Mouse (Mus musculus): Measurements from ENCODE around the gene Mipep. TPM values are rescaled to one million over a fixed set of nuclear protein-coding genes. Genes with fewer than 3 reads are reported as not detected.

Gene Mipep
- polyA plus RNA-seq, 1 experiment = 57.8 TPM

DNA sequence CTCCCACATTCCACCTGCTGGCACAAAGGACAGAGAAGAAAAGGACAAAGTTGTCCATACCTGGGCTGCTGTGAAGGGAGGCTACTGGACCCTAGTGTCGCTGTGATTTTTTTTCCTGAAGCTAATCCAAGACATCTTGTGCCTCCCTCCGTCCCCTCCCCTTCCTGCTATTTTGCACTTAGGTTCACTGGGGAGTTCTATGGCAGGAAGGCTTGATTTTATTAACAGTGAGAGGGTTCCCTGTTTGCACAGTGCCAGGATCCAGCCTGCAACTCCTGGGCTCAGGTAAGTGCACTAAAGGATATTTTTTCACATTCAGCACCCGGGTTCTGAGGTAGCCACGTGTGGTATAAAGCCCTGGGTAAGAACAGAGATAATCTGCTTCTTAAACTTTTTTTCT is 16.5 kb upstream of the Mipep start, which contains the start of gene C1qtnf9:
TSS of gene C1qtnf9 (plus strand) at position 251 of the 400 bp plus-strand sequence.
- peak within 1 kb of the TSS; percentile 98 for H3K27ac ChIP-seq (replicated peaks; ENCODE audit: low read depth, low read length)
- peaks cover 24% of the 10 kb centered on the region for H3K4me1 ChIP-seq (ENCODE audit: control insufficient read depth, insufficient read depth, insufficient read length, low read length)
- peak within 1 kb of the TSS; percentile 83 for H3K4me3 ChIP-seq (ENCODE audit: insufficient read depth, low read depth, low read length)

DNA sequence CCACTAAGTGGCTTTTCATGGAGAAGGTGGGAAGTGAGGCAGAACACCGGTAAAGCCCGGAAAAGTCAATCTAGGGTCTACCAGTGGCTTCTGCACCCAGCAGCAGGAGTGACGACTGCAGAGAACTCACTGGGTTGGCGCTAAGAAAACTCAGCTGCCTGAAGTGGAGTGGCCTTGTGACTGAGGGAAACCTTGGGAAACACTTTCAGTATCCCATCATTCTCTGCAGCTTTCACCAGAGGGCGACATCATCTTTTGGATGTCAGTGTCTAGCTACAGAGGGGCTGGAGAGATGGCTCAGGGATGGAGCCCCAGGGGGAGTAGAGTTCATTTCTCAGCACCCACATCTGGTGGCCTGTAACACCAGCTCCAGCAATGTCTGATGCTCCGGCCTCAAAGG is 15.0 kb upstream of the Mipep start:
- peak overlapping the region; percentile 95 for H3K27ac ChIP-seq (replicated peaks; ENCODE audit: low read depth, low read length)
- peaks cover 21% of the 10 kb centered on the region for H3K4me1 ChIP-seq (ENCODE audit: control insufficient read depth, insufficient read depth, insufficient read length, low read length)
- peak overlapping the region; percentile 83 for H3K4me3 ChIP-seq (ENCODE audit: insufficient read depth, low read depth, low read length)

DNA sequence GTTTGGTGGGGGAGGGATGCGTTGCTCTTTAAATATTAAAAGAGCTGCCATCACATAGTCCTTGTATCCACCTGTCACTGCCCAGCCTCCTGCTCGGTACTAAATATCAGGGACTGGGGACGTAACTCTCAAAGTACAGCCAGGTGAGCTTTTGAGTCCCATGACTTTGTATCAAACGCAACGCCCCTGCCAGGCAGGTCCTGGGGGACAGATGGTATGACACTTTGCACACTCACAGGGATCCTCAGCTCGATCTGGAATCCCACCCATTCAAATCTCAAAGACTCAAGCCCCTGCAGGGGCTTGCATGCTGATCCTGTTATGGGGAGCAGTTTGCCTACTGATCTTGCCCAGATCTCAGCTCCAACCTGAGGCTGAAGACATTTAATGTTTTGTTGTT is 13.8 kb upstream of the Mipep start:
- no peak overlapping the region for H3K27ac ChIP-seq (replicated peaks; ENCODE audit: low read depth, low read length)
- peaks cover 12% of the 10 kb centered on the region for H3K4me1 ChIP-seq (ENCODE audit: control insufficient read depth, insufficient read depth, insufficient read length, low read length)
- H3K4me3 ChIP-seq (ENCODE audit: insufficient read depth, low read depth, low read length) = peak overlapping the region; percentile 83

DNA sequence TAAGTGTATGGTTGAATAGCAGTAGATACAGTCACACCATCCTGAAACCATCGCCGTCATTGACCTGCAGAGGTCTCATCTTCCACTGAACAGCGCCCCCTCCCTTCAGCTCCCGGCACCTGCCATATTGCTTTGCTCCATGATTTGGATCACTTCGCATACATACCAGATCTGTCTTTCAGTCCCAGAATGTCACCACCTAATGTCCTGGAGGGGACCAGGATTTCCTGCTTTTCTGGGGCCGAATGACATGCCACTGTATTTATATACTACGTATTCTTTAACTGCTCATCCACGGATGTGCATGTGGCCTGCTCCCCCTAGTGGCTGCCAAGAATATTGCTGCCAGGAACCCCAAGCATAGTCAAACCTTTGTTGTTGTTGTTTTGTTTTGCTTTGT is 13.3 kb upstream of the Mipep start:
- H3K4me3 ChIP-seq (ENCODE audit: insufficient read depth, low read depth, low read length) = peak overlapping the region; percentile 43
- peaks cover 8% of the 10 kb centered on the region for H3K4me1 ChIP-seq (ENCODE audit: control insufficient read depth, insufficient read depth, insufficient read length, low read length)
- H3K27ac ChIP-seq (replicated peaks; ENCODE audit: low read depth, low read length) = no peak overlapping the region

DNA sequence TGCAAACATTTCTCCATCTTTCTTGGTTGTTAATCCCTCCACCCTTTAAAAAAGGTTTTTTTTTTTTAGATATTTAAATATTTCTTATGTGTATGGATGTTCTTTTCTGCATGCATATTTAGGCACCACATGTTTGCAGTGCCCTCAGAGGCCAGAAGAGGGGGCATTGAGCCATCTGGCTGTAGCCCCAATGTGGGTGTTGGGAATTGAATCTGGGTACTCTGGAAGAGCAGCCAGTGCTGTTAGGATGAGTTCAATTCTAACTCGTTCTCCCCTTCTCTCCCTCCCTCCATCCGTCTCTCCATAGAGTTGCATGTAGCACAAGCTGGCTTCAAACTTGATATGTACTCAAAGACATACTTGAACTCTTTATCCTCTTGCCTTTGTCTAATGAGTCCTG is 10.9 kb upstream of the Mipep start:
- H3K4me1 ChIP-seq (ENCODE audit: control insufficient read depth, insufficient read depth, insufficient read length, low read length) = no peaks in the 10 kb centered on the region
- no peak overlapping the region for H3K27ac ChIP-seq (replicated peaks; ENCODE audit: low read depth, low read length)
- H3K4me3 ChIP-seq (ENCODE audit: insufficient read depth, low read depth, low read length) = no peak overlapping the region

DNA sequence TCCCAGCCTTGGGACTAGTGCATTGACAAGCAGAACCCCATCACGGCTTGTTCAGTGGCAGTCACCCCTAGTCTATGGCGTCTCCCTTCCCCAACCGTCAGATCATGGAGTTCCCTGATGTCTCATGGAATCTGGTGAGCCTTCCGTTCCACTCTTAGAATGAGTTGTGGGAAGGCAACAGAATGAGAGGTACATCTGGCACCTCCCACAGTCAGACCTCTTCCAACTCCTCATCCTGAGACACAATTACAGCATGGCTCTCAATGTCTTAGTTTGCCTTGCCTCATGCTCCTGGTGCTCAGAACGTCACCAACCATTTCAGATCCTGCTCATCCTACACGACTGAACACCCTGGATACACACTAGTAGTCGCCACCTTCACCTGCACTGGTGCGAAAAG is 7.9 kb upstream of the Mipep start:
- Histone ChIP-seq H3K27ac (replicated peaks; ENCODE audit: low read depth, low read length) (no peak overlapping the region), H3K4me3 (ENCODE audit: insufficient read depth, low read depth, low read length) (no peak overlapping the region), H3K4me1 (ENCODE audit: control insufficient read depth, insufficient read depth, insufficient read length, low read length) (no peaks in the 10 kb centered on the region)

DNA sequence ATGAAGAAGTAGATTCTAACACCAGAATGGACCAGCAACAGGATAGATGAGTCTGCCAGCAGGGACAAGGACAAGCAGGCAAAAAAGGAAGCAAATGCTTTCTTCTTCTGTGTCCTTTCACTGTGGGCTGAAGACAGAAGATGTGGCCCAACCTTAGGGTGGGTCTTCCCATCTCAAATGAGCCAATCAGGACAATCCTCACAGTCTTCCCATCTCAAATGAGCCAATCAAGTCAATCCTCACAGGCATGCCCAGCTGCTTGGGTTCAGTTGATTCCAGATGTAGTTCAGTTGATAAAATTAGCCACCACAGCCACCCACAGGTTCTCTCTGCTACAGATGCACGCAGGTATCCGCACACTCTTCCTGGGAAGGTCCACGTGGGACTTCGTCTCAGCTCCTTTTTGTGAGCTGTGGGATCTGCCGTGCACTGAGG is 6.9 kb upstream of the Mipep start:
- Histone ChIP-seq H3K4me3 (ENCODE audit: insufficient read depth, low read depth, low read length) (no peak overlapping the region), H3K4me1 (ENCODE audit: control insufficient read depth, insufficient read depth, insufficient read length, low read length) (no peaks in the 10 kb centered on the region), H3K27ac (replicated peaks; ENCODE audit: low read depth, low read length) (no peak overlapping the region)

DNA sequence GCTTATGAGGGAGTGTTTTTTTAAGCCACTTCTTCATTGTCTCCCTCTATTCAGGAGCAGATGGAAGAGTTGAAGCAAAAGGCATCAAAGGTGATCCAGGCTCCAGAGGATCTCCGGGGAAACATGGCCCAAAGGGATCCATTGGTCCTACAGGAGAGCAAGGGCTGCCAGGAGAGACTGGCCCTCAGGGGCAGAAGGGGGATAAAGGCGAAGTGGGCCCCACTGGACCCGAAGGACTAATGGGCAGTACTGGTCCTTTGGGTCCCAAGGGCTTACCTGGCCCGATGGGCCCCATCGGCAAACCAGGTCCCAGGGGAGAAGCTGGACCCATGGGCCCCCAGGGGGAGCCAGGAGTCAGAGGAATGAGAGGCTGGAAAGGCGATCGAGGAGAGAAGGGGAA is 5.2 kb upstream of the Mipep start:
- H3K4me3 ChIP-seq (ENCODE audit: insufficient read depth, low read depth, low read length) = no peak overlapping the region
- H3K4me1 ChIP-seq (ENCODE audit: control insufficient read depth, insufficient read depth, insufficient read length, low read length) = no peaks in the 10 kb centered on the region
- H3K27ac ChIP-seq (replicated peaks; ENCODE audit: low read depth, low read length) = no peak overlapping the region

DNA sequence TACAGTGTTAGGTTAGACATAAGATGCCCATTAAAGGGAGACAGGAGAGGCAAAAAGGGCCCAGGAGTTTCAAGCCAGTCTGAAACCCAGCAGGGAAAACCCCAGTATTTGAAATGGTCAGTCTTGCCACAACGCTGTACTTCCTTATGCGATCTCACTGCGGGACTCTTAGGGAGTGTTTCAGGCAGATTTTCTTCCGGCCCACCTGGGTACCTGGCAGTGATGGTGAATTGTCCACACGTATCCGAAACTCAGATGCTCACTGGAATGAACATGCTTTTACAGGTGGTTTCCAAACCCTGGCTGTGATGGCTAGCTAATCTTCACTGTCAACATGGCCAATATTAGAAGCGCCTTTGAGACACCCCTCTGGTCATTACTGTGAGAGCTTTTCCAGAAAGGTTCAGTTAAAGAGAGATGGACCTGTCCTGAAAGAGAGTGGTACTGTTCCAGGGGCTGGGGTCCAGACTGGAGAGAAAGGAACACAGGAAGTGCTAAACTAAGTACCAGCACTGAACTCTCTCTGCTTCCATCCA is 2.2 kb upstream of the Mipep start:
- no peaks in the 10 kb centered on the region for H3K4me1 ChIP-seq (ENCODE audit: control insufficient read depth, insufficient read depth, insufficient read length, low read length)
- no peak overlapping the region for H3K4me3 ChIP-seq (ENCODE audit: insufficient read depth, low read depth, low read length)
- H3K27ac ChIP-seq (replicated peaks; ENCODE audit: low read depth, low read length) = no peak overlapping the region

DNA sequence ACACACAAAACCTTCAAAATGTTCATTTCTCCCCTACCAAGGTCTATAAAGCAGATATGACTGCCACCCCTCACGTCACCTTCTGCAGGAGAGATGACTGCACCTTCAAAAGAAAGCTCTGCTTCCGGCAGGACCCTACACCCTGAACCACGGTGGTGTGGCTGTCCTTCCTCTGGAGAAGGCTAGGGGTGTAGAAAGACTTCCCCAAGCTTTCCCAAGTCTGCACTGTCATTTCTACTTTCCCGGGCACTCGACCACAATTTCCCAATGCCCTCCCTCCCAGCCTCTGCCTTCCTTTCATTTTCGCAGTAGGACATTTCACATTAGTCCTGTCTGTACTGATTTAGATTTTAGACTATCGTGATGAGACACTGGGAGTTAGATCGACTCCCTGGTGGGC is 1.2 kb upstream of the Mipep start:
- Histone ChIP-seq H3K4me3 (ENCODE audit: insufficient read depth, low read depth, low read length) (no peak overlapping the region), H3K4me1 (ENCODE audit: control insufficient read depth, insufficient read depth, insufficient read length, low read length) (no peaks in the 10 kb centered on the region), H3K27ac (replicated peaks; ENCODE audit: low read depth, low read length) (no peak overlapping the region)

DNA sequence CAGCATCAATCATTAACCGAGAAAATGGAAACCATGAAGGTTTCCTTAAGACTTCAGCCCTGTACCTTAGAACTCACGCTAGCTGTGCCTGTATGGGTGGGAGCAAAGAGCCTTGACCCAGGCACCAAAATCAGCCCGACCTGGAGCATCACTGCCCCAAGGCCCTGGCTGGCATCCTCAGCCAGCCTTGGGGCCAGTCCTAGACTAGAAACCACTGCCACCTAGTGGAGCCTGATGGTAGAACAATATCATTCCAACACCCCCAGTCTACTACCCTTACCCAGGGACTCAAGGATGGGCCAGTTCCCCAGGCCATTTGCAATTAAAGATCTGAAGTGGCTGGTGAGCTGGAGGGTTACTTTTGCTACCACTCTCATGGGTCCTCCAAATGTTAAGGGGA is 5.7 kb downstream of the Mipep start:
- Histone ChIP-seq H3K27ac (replicated peaks; ENCODE audit: low read depth, low read length) (no peak overlapping the region), H3K4me3 (ENCODE audit: insufficient read depth, low read depth, low read length) (no peak overlapping the region), H3K4me1 (ENCODE audit: control insufficient read depth, insufficient read depth, insufficient read length, low read length) (no peaks in the 10 kb centered on the region)

DNA sequence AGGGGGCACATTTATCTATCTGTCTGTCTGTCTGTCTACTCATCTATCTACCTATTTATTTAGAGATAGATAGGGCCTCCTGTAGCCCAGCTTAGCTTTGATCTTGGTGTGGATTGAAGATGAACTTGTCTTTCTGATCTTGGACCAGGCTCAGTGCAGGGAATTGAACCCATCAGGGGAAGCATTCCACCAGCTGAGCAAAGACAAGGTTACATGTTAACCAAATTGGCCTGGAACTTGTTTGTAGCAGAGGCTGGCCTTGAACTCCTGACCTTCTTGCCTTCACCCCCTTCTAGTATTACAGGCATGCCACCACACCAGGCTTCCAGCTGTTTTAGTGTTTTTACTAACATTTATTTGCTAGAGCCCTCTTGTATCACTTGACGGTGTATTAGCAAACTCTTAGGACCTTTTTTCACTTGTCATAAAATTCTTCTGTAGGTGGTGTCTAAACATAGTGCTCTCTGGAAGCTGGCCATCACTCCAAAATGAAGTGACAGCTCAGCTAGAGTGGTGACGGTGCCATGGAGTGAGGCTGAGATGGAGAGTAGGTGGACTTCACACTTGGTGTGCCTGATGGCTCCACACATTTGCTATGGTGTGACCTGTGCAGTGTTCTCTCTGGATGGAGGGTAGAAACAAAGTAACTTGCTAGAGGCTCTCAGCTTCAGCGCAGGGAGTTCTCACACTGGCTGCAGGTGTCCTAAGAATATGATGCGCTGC is 12.4 kb downstream of the Mipep start:
- Histone ChIP-seq H3K4me1 (ENCODE audit: control insufficient read depth, insufficient read depth, insufficient read length, low read length) (no peaks in the 10 kb centered on the region), H3K27ac (replicated peaks; ENCODE audit: low read depth, low read length) (no peak overlapping the region), H3K4me3 (ENCODE audit: insufficient read depth, low read depth, low read length) (no peak overlapping the region)

DNA sequence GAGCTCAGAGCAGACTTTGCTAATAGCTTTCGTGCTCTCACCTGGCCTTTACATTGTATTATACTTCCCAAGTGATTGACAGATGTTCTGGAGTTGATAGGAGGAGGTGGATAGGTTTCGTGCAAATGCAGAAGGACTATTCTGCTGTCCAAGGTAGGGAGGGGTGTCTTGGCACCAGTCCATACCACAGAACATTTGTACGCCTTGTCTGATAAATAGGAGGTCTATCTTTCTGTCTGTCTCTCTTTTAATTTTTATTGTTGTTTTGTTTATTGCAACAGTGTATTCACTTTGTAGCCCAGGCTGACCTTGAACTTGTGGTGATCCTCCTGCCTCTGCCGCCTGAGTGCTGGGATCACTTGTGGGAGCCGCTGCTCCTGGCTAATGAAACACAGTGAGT is 13.2 kb downstream of the Mipep start:
- Histone ChIP-seq H3K4me3 (ENCODE audit: insufficient read depth, low read depth, low read length) (no peak overlapping the region), H3K27ac (replicated peaks; ENCODE audit: low read depth, low read length) (no peak overlapping the region), H3K4me1 (ENCODE audit: control insufficient read depth, insufficient read depth, insufficient read length, low read length) (no peaks in the 10 kb centered on the region)

DNA sequence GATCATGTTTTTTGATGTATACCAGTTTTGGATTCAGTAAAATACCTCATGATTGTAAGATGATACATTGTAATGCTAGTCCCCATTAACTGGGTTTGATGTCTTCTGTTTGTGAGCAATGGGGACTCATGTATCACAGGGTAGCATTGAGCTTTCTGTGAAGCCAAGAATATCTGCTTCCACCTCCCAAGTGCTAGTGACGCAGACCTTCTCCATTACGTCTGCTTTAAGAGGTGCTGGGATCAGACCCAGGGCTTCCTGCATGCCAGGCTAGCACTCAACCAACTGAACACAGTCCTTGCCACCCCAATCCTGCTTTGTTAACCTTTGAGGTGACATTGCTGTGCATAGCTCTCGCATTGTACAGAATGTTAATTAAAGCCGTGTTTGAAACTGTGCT is 14.3 kb downstream of the Mipep start:
- Histone ChIP-seq H3K27ac (replicated peaks; ENCODE audit: low read depth, low read length) (no peak overlapping the region), H3K4me3 (ENCODE audit: insufficient read depth, low read depth, low read length) (no peak overlapping the region), H3K4me1 (ENCODE audit: control insufficient read depth, insufficient read depth, insufficient read length, low read length) (no peaks in the 10 kb centered on the region)

DNA sequence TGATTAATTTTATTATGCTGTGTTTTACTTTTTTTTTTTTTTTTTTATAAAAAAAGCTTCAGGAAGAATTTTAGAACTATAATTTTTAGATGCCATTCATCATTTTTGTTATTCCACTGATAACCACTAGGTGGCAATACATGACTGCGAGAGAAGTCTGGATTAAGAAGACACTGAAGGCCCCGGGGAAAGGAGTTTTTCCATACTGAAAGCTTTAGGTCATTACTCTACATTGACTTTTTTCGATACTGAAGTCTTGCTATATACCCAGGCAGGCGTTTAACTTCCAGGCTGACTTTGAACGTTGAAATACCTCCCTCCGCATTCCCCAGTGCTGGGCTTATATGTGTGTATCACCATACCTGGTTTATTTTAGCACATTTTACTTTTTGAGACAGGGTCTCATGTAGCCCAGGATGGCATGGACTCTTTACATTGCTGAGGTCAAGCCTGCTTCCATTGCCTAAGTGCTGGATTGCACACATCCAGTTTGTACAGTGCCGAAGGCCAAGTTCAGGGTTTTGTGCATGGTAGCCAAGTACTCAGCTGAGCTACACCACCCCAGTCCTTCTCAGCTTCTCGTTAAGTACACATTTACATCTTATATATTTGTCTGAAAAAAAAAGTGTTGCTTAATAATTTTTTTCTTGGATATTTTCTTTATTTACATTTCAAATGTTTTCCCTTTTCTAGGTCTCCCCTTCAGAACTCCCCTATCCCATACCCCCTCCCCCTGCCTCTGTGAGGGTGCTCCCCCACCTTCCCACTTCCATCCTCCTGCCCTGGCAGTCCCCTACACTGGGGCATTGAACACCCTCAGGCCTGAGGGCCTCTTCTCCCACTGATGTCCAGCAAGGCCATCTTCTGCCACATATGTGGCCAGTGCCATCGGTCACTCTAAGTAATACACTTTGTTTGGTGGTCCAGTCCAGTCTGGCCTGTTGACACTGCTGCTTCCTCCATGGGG is 15.7 kb downstream of the Mipep start:
- no peak overlapping the region for H3K27ac ChIP-seq (replicated peaks; ENCODE audit: low read depth, low read length)
- H3K4me3 ChIP-seq (ENCODE audit: insufficient read depth, low read depth, low read length) = no peak overlapping the region
- no peaks in the 10 kb centered on the region for H3K4me1 ChIP-seq (ENCODE audit: control insufficient read depth, insufficient read depth, insufficient read length, low read length)
